Mouse (Mus musculus): ENCODE data around the gene Madd. TPM values are rescaled to one million over a fixed set of nuclear protein-coding genes. Genes with fewer than 3 reads are reported as not detected.

Gene Madd
- 12.1 and 13.4 TPM in 2 replicates for polyA plus RNA-seq (2016; fragmentation: Nextera tagmentation; extraction: Ambion mirVana)

DNA sequence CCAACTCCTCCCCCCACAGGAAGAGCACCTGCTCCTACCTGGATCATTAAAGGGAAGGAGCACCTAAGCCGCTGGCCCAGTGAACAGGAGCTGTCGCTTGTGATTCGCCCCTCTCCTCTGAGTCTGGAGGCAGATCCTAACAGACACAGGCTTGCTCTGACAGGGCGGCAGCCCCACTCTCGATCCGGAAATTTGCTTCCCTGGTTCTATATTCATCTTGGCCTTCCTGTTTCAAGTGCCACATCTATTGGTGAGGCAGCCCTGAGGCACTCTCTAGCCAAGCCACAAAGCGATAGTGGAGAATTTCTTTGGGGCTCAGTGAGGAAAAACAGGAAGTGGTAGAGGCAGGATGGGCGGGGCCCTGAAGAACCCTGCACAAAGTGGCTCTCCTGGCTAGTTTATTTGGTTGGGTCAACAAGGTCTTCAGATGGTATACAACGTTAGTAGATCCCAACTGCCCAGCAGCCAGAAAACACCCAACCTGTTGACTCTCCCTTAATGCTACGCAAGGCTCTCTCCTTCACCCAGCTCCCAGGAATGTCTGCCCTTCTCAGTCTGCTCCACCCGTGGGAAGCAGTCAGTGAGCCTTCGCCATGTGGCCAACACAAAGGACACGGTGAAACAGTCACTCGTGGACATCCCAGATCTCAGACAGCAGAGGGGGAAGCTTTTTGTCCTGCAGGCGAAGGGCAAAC is at the start of gene Madd:
Gene Madd, minus strand, starts transcription at position 127 of the 695 bp plus-strand sequence.
- no peaks in the 10 kb centered on the region for H3K9me3 ChIP-seq (replicated peaks)
- 30% methylated on average over 15 of the region's 15 CpGs for WGBS (ENCODE audit: insufficient replicate concordance)
- peak; percentile 51 for ATAC-seq
- peak within 1 kb of the TSS; percentile 86 for H3K27ac ChIP-seq
- H3K4me1 ChIP-seq = peaks cover 33% of the 10 kb centered on the region
- peak within 1 kb of the TSS; percentile 92 for H3K4me3 ChIP-seq
- peak within 1 kb of the TSS; percentile 92 for H3K4me2 ChIP-seq
- H3K27me3 ChIP-seq (replicated peaks) = 0 out of 2 replicates have a peak, but pooled peaks cover 3% of the 10 kb centered on the region
- H3K9ac ChIP-seq = peak within 1 kb of the TSS; percentile 90
- 0 out of 2 replicates have a peak, but pooled peaks cover 4% of the 10 kb centered on the region for H3K36me3 ChIP-seq

- Histone ChIP-seq H3K9ac (no peak overlapping the region), H3K4me3 (no peak overlapping the region), H3K27ac (no peak overlapping the region), H3K9me3 (replicated peaks) (no peaks in the 10 kb centered on the region), H3K27me3 (replicated peaks) (no peaks in the 10 kb centered on the region), H3K4me2 (no peak overlapping the region), H3K36me3 (peaks cover 6% of the 10 kb centered on the region), H3K4me1 (no peaks in the 10 kb centered on the region)
- 76% methylated on average over 2 of the region's 2 CpGs for WGBS (ENCODE audit: insufficient replicate concordance)
- no peak for ATAC-seq
These were observed 46.1 kb upstream of the Madd start for GRCm38 (mm10) chr2:91229735-91230134.

DNA sequence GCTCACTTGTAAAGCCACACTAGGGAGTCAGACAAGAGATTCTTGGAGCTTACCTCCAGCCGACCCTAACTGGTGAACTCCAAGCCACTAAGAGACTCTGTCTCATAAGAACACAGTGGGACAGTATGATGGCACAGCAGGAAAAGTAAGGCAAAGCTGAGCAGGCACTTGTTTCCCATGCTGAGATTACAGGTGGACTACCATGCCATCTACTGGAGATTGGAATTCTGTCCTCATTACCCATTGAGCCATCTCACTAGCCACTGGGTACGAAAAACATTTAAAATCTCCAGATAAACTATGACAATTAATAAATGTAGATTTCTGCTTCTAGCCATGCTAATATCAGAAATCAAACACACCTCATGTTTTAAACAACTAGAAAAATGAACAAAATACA is 40.0 kb upstream of the Madd start:
- Histone ChIP-seq H3K4me1 (no peaks in the 10 kb centered on the region), H3K27me3 (replicated peaks) (no peaks in the 10 kb centered on the region), H3K4me2 (no peak overlapping the region), H3K27ac (no peak overlapping the region), H3K9ac (no peak overlapping the region), H3K4me3 (no peak overlapping the region), H3K36me3 (no peaks in the 10 kb centered on the region), H3K9me3 (replicated peaks) (no peaks in the 10 kb centered on the region)
- 79% methylated on average over 2 of the region's 2 CpGs for WGBS (ENCODE audit: insufficient replicate concordance)
- ATAC-seq = no peak

DNA sequence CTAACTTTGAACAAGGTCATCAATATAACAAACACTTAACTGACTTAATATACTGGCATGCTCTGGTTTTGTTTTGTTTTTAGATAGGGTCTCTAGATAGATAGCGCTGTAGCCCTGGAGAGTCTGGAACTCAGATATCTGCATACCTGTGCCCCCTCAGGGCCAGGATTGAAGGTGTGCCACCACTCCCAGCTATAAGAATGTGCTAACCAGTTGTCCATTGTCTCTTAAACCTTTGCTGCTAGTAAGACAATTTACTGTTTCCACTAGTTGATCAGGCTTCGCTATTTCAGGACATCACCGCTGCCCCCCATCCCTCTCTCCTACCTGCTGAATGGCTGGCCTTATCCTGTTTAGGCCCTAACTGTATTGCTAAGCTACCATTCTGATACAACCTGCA is 36.9 kb upstream of the Madd start:
- no peak overlapping the region for H3K4me2 ChIP-seq
- no peak overlapping the region for H3K9ac ChIP-seq
- whole genome bisulfite sequencing (ENCODE audit: insufficient replicate concordance) = 87% methylated on average over 3 of the region's 3 CpGs
- ATAC-seq = no peak
- H3K9me3 ChIP-seq (replicated peaks) = no peaks in the 10 kb centered on the region
- H3K27me3 ChIP-seq (replicated peaks) = no peaks in the 10 kb centered on the region
- H3K4me3 ChIP-seq = no peak overlapping the region
- no peaks in the 10 kb centered on the region for H3K4me1 ChIP-seq
- H3K27ac ChIP-seq = no peak overlapping the region
- H3K36me3 ChIP-seq = peaks cover 10% of the 10 kb centered on the region

DNA sequence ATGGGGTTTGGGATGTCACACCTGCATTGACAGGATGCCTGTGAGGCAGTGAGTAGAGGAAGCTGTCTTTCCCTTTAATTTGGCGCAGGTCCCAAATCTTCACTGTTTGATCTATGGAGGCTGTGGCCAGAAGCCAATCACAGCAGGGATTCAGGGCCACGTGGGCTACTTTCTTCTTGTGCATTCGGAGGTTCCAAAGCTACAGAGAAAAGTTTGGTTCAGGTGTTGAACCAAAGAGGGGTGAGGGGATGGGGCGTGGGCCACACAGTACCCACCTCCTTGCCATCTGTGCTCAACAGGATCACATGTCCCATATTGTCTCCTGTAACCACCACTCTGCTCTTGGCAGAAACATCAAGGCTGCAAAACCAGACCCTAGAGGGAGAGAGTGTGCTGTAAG is 33.4 kb upstream of the Madd start:
- Histone ChIP-seq H3K4me3 (no peak overlapping the region), H3K9ac (no peak overlapping the region), H3K4me1 (no peaks in the 10 kb centered on the region), H3K27me3 (replicated peaks) (no peaks in the 10 kb centered on the region), H3K4me2 (no peak overlapping the region), H3K9me3 (replicated peaks) (no peaks in the 10 kb centered on the region), H3K36me3 (peaks cover 28% of the 10 kb centered on the region), H3K27ac (no peak overlapping the region)
- no peak for ATAC-seq
- whole genome bisulfite sequencing (ENCODE audit: insufficient replicate concordance) = 59% methylated on average over 4 of the region's 4 CpGs

GRCm38 (mm10) chr2:91213311-91213710 is 29.7 kb upstream of the Madd start:
- Histone ChIP-seq H3K4me2 (no peak overlapping the region), H3K9ac (no peak overlapping the region), H3K4me3 (no peak overlapping the region), H3K9me3 (replicated peaks) (no peaks in the 10 kb centered on the region), H3K27ac (no peak overlapping the region), H3K4me1 (no peaks in the 10 kb centered on the region), H3K27me3 (replicated peaks) (no peaks in the 10 kb centered on the region), H3K36me3 (peaks cover 63% of the 10 kb centered on the region)
- no peak for ATAC-seq

- Histone ChIP-seq H3K4me2 (no peak overlapping the region), H3K36me3 (peaks cover 61% of the 10 kb centered on the region), H3K4me3 (no peak overlapping the region), H3K9me3 (replicated peaks) (no peaks in the 10 kb centered on the region), H3K27me3 (replicated peaks) (no peaks in the 10 kb centered on the region), H3K9ac (no peak overlapping the region), H3K4me1 (peaks cover 21% of the 10 kb centered on the region), H3K27ac (no peak overlapping the region)
- 68% methylated on average over 9 of the region's 9 CpGs for WGBS (ENCODE audit: insufficient replicate concordance)
- ATAC-seq = no peak
These were observed 22.7 kb upstream of the Madd start for GRCm38 (mm10) chr2:91206254-91206775.

DNA sequence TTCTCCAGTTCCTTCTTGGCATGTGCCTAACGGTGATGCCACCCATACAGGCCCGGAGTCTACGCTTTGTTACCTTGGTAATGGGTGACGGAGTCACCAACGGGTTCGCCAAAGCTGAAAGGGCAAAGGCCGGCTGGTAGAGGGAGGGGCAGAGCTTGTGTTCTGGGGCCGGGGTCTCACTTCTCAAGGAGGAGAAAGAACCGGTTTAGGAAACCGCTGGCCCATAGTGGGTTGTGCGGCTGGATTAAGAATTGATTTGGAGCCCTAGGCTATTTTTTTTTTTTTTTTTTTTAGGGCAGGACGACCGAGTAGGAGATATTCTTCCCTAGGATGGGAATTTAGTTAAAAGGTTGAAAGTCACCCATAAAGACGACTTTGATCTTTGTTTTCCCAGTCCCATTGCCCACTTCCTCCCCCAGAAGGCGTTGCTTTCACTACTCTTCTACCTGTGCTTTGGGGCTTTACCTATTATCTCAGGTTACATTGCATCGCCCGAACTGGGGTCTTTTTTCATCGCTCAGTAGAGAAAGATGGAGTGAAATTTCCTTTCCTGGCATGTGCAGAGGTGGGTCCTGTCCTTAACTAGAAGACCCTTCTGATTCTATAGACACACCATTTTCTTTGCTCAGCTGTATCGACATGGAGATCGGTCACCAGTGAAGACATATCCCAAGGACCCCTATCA is 19.5 kb upstream of the Madd start:
- H3K4me1 ChIP-seq = peaks cover 22% of the 10 kb centered on the region
- H3K9ac ChIP-seq = peak overlapping the region; percentile 83
- peak overlapping the region; percentile 79 for H3K4me2 ChIP-seq
- no peaks in the 10 kb centered on the region for H3K27me3 ChIP-seq (replicated peaks)
- no peaks in the 10 kb centered on the region for H3K9me3 ChIP-seq (replicated peaks)
- 12% methylated on average over 20 of the region's 20 CpGs for WGBS (ENCODE audit: insufficient replicate concordance)
- ATAC-seq = no peak; the same call in 1 of the 2 replicates
- peak overlapping the region; percentile 81 for H3K4me3 ChIP-seq
- H3K36me3 ChIP-seq = peaks cover 32% of the 10 kb centered on the region
- peak overlapping the region; percentile 86 for H3K27ac ChIP-seq

DNA sequence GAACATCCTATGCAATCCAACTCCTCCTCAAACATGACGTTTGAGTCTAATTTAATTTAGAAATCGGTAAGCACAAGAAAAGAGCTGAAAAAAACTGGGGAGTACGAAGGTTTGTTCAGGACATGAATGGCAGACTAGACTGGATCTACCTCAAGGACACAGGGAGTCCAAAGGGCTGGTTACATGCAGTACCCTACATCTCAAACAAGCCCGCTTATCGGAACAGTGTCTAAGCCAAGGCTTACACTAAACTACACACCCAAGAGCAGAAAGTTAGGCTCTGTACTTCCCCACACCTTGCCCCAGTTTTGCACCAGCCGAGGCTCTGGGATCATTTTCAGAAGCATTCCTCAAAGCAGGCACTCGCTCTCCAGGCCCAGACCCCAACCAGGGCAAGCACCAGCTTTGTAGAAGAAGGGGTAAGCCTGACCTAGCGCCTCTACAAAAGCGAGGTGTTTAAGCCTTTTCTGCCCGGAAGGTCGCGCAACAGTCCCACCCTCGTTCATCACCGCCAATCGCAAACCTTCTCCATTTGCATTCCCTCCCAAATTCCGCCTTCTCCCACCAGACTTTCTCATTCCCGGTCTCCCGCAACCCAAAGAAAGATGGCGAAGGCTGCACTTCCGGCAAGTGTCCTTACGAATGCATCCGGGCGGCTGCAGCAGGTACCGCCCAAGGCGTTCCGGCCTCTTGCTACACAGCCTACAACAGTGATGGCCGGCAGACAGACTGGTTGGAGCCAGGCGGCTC is 18.8 kb upstream of the Madd start, which contains the start of the genes Nr1h3 and Acp2:
Gene Nr1h3, minus strand, starts transcription at position 613 of the 750 bp plus-strand sequence.
Gene Acp2, plus strand, starts transcription at position 664 of the 750 bp plus-strand sequence.
- Histone ChIP-seq H3K4me3 (peak within 1 kb of the TSS; percentile 81), H3K4me2 (peak within 1 kb of the TSS; percentile 79), H3K27me3 (replicated peaks) (no peaks in the 10 kb centered on the region), H3K9me3 (replicated peaks) (no peaks in the 10 kb centered on the region), H3K36me3 (peaks cover 24% of the 10 kb centered on the region), H3K27ac (peak within 1 kb of the TSS; percentile 86), H3K4me1 (peaks cover 22% of the 10 kb centered on the region), H3K9ac (peak within 1 kb of the TSS; percentile 83)
- 2% methylated on average over 28 of the region's 28 CpGs for WGBS (ENCODE audit: insufficient replicate concordance)
- ATAC-seq = peak; percentile 93

- Histone ChIP-seq H3K4me3 (no peak overlapping the region), H3K9me3 (replicated peaks) (no peaks in the 10 kb centered on the region), H3K27me3 (replicated peaks) (peaks cover 9% of the 10 kb centered on the region), H3K4me2 (no peak overlapping the region), H3K36me3 (no peaks in the 10 kb centered on the region), H3K27ac (no peak overlapping the region), H3K4me1 (peaks cover 37% of the 10 kb centered on the region), H3K9ac (no peak overlapping the region)
- no peak for ATAC-seq
- 76% methylated on average over 3 of the region's 3 CpGs for WGBS (ENCODE audit: insufficient replicate concordance)
These were observed 15.3 kb upstream of the Madd start for GRCm38 (mm10) chr2:91198888-91199287.

DNA sequence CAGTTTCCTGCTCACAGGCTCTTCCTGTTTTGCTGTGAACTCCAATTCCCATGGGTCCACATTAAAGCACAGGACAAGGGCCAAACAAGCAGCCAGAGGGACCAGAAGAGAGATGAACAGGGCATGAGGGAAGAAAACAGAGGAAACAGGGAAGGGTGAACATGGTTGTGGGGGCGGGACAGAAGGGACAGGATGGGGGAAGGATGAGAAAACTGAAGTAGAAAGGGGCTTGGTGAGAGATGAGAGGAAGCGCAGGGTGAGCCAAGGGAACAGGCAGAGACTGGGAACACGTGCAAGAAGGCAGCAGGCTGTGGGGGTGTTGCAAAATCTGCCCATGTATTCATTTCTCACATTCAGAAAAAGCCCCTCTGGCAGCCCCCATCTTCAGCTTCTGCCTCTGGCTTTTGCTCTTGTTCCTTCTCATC is 13.0 kb upstream of the Madd start:
- H3K36me3 ChIP-seq = no peaks in the 10 kb centered on the region
- H3K4me3 ChIP-seq = no peak overlapping the region
- H3K9me3 ChIP-seq (replicated peaks) = no peaks in the 10 kb centered on the region
- H3K4me2 ChIP-seq = no peak overlapping the region
- peaks cover 24% of the 10 kb centered on the region for H3K4me1 ChIP-seq
- H3K9ac ChIP-seq = no peak overlapping the region
- WGBS (ENCODE audit: insufficient replicate concordance) = 32% methylated on average over 3 of the region's 3 CpGs
- ATAC-seq = no peak
- H3K27ac ChIP-seq = no peak overlapping the region
- H3K27me3 ChIP-seq (replicated peaks) = peaks cover 13% of the 10 kb centered on the region

Data from liver, embryonic 12.5 days (tissue).